Mouse (Mus musculus) layer of hippocampus, postnatal 10 days (tissue): Measurements from ENCODE around the gene Ccdc120. TPM values are rescaled to one million over a fixed set of nuclear protein-coding genes. Genes with fewer than 3 reads are reported as not detected.
"Not testable (repeated sequence)": the region's sequence is repeated elsewhere in the genome, so short reads cannot be mapped to it uniquely, and the experiment has no call there.

Experiments
- DNase-seq, 2 experiments: peaks; one replicate each; pipeline ENCODE4 v3.0.0; 2021; ENCODE audit warnings: low spot score in 2 of 2
- total RNA-seq, 2 experiments: library from RNA; stranded (reverse); gene quantifications; 2 replicates each; pipeline ENCODE4 v1.2.3; 2021

Gene Ccdc120
- total RNA-seq, 2 experiments from 2014 or later, result 23.0 to 24.5 TPM

DNA sequence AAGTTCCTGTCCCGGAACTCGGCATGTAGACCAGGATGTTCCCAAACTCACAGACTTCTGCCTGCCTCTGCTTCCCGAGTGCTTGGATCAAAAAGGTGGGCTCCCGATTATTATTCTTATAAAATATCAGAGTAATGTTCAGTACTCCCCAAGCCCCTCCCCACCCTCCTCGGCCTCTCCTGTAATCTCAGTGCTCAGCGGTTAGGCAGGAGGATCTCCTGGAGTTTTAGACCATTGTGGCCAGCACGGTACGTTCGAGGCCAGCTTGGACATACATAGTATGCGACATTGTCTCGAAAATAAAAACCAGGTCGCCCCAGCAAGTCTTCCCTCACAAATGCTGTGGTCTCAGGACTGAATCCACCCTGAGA, 37.0 kb downstream of the Ccdc120 start:
- not testable (repeated sequence) for DNase-seq

DNA sequence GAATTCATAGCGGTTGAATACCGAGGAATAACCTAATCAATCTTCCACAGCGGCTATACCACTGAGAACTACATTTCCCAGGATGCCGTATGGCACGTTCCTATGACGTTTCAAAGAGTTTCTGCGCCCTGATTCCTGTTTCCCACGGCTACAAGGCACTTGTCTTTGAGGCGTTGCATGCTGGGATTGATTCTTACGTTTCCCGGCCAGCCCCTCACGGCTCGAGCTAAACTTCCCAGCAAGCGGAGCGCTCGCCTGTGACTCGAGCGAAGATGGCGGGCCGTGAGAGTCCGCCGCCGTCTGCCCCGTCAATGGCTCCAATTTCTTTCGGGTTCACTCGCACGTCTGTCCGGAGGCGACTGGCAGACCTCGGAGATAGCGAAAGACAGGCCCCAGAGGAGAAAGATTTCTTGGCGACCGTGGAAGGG, 53.7 kb downstream of the Ccdc120 start, which contains the start of gene Gpkow:
Gene Gpkow, plus strand, starts transcription at position 178 of the 428 bp plus-strand sequence.
- DNase-seq, result peak; percentile 60 to 73

DNA sequence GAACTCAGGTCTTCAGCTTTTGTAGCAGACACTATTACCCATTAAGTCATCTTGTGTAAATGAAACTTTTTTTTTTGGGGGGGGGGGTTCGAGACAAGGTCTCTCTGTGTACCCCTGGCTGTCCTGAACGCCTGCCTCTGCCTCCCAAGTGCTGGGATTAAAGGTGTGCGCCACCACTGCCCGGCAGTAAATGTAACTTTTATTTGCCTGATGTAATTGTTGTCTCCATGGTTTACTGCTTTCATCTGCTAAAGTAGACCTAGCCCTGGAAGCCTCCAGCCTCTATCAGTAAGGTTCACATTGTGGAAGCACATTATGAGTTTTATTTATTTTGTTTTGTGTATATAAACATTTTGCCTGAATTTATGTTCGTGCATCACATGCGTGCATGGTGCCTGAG, 54.2 kb downstream of the Ccdc120 start:
- no peak for DNase-seq

DNA sequence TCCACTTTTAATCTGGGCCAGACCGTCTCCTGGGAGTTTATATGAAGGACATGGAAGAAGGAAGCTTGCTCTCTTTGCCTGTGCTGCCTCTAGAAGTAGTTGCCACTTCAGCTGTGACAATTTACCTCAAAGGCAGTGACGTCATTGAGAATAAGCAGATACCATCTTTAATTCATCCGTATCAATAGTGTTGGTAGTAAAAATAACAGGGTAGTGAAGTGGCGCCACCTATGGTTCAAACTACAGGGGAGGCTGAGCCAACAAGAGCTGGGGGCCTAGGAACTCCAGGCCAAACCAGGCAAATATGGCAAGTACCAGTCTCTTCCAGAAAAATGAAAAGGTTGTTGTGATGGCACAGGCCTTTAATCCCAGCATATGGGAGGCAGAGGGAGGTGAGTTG, 57.8 kb downstream of the Ccdc120 start:
- DNase-seq, result no peak

DNA sequence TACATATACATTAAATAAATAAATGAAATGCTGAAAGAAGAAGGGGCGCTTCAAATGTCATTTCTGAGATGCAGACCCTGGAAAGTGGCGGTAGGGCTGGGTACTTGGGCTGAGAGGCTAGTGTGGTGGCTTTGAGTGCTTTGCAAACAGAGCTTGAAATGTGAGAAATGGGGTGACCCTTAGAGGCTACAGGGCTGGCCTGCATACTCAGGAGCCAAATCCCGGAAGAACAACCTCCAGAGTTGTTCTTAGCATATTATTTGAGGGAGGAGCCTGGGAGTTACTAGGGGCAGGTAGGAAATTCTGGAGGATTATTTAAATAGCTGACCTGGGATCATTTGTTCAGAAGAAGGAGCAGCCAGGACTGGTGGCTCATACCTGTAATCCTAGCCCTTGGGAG, 60.2 kb downstream of the Ccdc120 start:
- no peak for DNase-seq

DNA sequence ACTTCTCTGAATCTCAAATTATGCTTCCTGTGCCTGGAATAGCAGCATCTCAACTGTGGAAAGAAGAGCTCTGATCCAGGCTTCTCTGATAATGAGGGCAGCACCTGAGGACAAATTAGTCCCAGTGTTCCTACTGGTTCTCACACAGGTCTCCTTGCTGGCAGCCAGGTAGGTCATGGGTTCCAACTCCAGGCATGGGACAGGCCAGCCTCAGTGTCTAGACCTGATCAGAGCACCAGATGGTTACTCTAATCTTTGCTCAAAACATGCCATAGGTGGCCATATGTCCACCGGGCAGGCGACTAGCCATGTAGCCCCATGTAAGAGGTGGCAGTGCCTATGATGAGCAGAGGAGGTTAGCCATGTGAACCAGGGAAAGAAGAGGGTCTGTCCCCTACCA, 62.4 kb downstream of the Ccdc120 start:
- DNase-seq, result no peak

Other genes with a start within 250 kb of the Ccdc120 start
- under 1 TPM; 0.21 to 0.22 TPM for gene Foxp3, start 177.3 kb downstream of the Ccdc120 start, total RNA-seq
- 10 to 100 TPM; 13.1 to 14.1 TPM for gene Ppp1r3f, start 176.6 kb downstream of the Ccdc120 start, total RNA-seq
- 10 to 100 TPM; 21.3 to 23.4 TPM for gene Ccdc22, start 145.4 kb downstream of the Ccdc120 start, total RNA-seq
- not detected for gene Cacna1f, start 143.8 kb downstream of the Ccdc120 start, total RNA-seq
- gene Syp, start 112.4 kb downstream of the Ccdc120 start, total RNA-seq, result 1,000 to 10,000 TPM; 1,418 to 1,453 TPM
- 1 to 10 TPM; 2.0 TPM for gene Prickle3, start 93.6 kb downstream of the Ccdc120 start, total RNA-seq
- gene Plp2, start 79.5 kb downstream of the Ccdc120 start, total RNA-seq, result 10 to 100 TPM; 14.9 to 19.3 TPM
- gene Magix, start 69.7 kb downstream of the Ccdc120 start, total RNA-seq, result under 1 TPM in 1 of 2 experiments, not detected in 1; 0.42 TPM
- gene Gpkow, start 53.8 kb downstream of the Ccdc120 start, total RNA-seq, result 10 to 100 TPM; 35.5 to 38.4 TPM
- gene Wdr45, start 36.6 kb downstream of the Ccdc120 start, total RNA-seq, result 10 to 100 TPM; 34.3 to 41.8 TPM
- not detected for gene Gm45208, start 28.7 kb downstream of the Ccdc120 start, total RNA-seq
- gene Praf2, start 22.5 kb downstream of the Ccdc120 start, total RNA-seq, result 10 to 100 TPM; 85.0 to 98.9 TPM
- gene Tfe3, start 11.7 kb upstream of the Ccdc120 start, total RNA-seq, result 10 to 100 TPM; 28.8 to 38.6 TPM
- gene Gripap1, start 38.9 kb upstream of the Ccdc120 start, total RNA-seq, result 10 to 100 TPM; 86.1 to 93.0 TPM
- 10 to 100 TPM; 11.8 to 12.0 TPM for gene Kcnd1, start 71.4 kb upstream of the Ccdc120 start, total RNA-seq
- gene Otud5, start 90.5 kb upstream of the Ccdc120 start, total RNA-seq, result 10 to 100 TPM; 67.3 to 67.8 TPM
- 10 to 100 TPM; 39.1 to 39.9 TPM for gene Pim2, start 127.4 kb upstream of the Ccdc120 start, total RNA-seq
- gene Slc35a2, start 133.1 kb upstream of the Ccdc120 start, total RNA-seq, result 10 to 100 TPM; 46.7 to 47.4 TPM
- gene Pqbp1, start 148.4 kb upstream of the Ccdc120 start, total RNA-seq, result 10 to 100 TPM; 79.4 to 87.7 TPM
- 10 to 100 TPM; 31.8 to 33.2 TPM for gene Timm17b, start 148.5 kb upstream of the Ccdc120 start, total RNA-seq
- gene Gm10491, start 156.9 kb upstream of the Ccdc120 start, total RNA-seq, result not detected
- not detected for gene Gm10490, start 158.6 kb upstream of the Ccdc120 start, total RNA-seq
- gene Pcsk1n, start 168.9 kb upstream of the Ccdc120 start, total RNA-seq, result 100 to 1,000 TPM; 307 to 355 TPM
- gene Eras, start 177.7 kb upstream of the Ccdc120 start, total RNA-seq, result not detected
- 10 to 100 TPM; 59.2 to 60.6 TPM for gene Hdac6, start 197.0 kb upstream of the Ccdc120 start, total RNA-seq
- not detected for gene Gata1, start 227.2 kb upstream of the Ccdc120 start, total RNA-seq